Mouse (Mus musculus) large intestine, adult 2 months (tissue): ENCODE results near the gene 4933434E20Rik. TPM values are rescaled to one million over a fixed set of nuclear protein-coding genes. Genes with fewer than 3 reads are reported as not detected.

ENCODE experiments used
- polyA plus RNA-seq: library from polyadenylated mRNA; depleted of rRNA; stranded (reverse); fragments of >200 nt; gene quantifications from 2 replicates; pipeline ENCODE4 v1.2.3, GENCODE M21; 2012; rRNA removed

4933434E20Rik gene
- polyA plus RNA-seq, 1 experiment = 41.1 TPM

Other genes with a start within 250 kb of the 4933434E20Rik start
- 0.60 and 0.86 TPM in 2 replicates for gene She, start 220.3 kb upstream of the 4933434E20Rik start, polyA plus RNA-seq
- gene Il6ra, start 138.4 kb upstream of the 4933434E20Rik start, polyA plus RNA-seq = 2.9 and 4.4 TPM in 2 replicates
- gene Atp8b2, start 88.1 kb upstream of the 4933434E20Rik start, polyA plus RNA-seq = 12.4 and 17.2 TPM in 2 replicates
- 60.1 and 80.7 TPM in 2 replicates for gene Hax1, start 52.9 kb upstream of the 4933434E20Rik start, polyA plus RNA-seq
- 51.4 and 75.2 TPM in 2 replicates for gene Ubap2l, start 992 bp downstream of the 4933434E20Rik start, polyA plus RNA-seq
- 161 and 190 TPM in 2 replicates for gene Tpm3, start 21.0 kb downstream of the 4933434E20Rik start, polyA plus RNA-seq
- gene Nup210l, start 52.5 kb downstream of the 4933434E20Rik start, polyA plus RNA-seq = 0.24 and 0.34 TPM in 2 replicates
- gene Rps27, start 162.0 kb downstream of the 4933434E20Rik start, polyA plus RNA-seq = 2,294 and 2,765 TPM in 2 replicates
- 2.9 and 3.6 TPM in 2 replicates for gene Rab13, start 162.1 kb downstream of the 4933434E20Rik start, polyA plus RNA-seq
- 53.6 and 59.5 TPM in 2 replicates for gene Jtb, start 180.0 kb downstream of the 4933434E20Rik start, polyA plus RNA-seq
- 13.6 and 18.6 TPM in 2 replicates for gene Creb3l4, start 191.9 kb downstream of the 4933434E20Rik start, polyA plus RNA-seq
- gene Slc39a1, start 196.5 kb downstream of the 4933434E20Rik start, polyA plus RNA-seq = 76.1 and 83.3 TPM in 2 replicates
- gene Crtc2, start 202.5 kb downstream of the 4933434E20Rik start, polyA plus RNA-seq = 25.7 and 33.4 TPM in 2 replicates
- gene Dennd4b, start 213.5 kb downstream of the 4933434E20Rik start, polyA plus RNA-seq = 7.6 and 12.7 TPM in 2 replicates
- gene Gatad2b, start 241.5 kb downstream of the 4933434E20Rik start, polyA plus RNA-seq = 7.7 and 13.4 TPM in 2 replicates